Mouse (Mus musculus) naive thymus-derived CD4-positive, alpha-beta T cell, adult 2 months (primary cell): Measurements from ENCODE around the gene Borcs7.

ENCODE experiments used
- DNase-seq: peaks from one replicate; pipeline ENCODE4 v3.0.0-alpha.2; 2011; ENCODE audit warnings: low read depth

The Borcs7 gene

DNA sequence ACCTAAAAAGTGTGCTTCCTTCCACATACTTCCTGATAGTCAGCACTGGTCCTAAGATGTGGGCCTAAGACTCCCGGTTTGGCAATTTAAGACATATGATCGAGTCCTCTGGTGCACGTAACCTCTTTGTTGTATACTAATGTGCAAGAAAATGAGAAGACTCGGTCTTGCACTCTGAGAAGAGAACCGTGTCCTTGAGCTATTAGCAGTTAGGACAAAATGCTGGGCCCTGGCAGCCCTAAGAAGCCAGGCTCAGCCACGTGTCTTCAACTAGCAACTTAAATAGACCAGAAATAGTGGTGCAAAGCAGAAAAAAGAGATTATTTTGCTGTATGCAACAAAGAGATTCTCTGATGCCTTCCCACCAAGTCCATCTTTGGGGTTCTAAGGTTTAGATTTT, 26.9 kb upstream of the Borcs7 start:
- DNase-seq, result no peak

DNA sequence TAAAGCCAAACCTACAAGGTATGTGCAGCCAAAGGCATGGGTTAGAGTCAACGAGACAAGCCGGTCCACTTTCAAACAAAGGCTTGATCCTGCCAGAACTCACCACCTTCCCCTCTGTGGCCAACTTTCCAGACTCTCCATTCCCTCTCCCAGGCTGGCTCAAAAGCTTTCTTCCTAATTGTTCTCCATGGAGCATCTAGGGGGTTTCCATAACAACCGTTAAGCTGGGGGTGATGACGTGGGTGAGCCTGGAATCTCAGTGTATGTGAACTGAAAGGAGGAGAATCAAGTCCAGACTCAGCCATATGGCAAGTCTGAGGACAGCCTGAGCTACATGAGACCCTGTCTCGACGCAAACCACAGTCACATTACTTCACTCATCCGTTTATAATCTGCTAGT, 24.2 kb upstream of the Borcs7 start:
- no peak for DNase-seq

DNA sequence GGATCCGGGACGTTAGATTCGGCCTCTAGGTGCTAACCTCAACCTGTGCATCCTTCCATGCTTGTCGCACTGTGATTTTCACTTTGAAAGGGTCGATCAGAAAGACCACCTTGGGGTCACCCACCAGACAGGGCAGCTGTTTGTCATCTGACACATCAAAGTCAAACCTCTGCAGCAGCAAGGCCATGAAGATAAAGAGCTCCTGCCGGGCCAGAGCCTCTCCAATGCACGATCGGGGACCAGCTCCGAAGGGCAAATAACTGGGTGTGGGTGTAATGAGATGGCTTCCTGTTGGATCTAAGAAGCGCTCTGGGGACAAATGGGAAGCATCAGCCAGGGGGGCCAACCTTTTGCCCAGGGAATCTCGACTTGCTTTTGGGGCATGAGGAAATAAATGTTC, 22.4 kb upstream of the Borcs7 start:
- no peak for DNase-seq

DNA sequence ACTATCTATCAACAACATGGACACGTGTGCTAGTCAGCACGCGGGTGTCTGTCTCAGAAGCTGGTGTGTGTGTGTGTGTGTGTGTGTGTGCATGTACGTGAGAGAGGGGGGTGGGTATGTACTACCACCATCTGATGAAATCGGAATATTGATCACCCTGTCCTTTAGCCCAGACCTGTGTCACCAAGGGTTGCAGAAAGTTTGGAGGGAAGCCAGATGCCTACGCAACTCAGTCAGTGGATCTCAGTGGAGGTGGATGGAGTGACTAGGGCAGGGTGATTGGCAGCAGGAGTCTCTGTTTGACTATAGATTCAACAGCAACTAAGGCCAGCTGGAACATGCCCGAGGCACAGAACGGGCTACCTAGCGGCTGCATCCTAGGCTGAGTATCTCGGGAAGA, 21.4 kb upstream of the Borcs7 start:
- no peak for DNase-seq

DNA sequence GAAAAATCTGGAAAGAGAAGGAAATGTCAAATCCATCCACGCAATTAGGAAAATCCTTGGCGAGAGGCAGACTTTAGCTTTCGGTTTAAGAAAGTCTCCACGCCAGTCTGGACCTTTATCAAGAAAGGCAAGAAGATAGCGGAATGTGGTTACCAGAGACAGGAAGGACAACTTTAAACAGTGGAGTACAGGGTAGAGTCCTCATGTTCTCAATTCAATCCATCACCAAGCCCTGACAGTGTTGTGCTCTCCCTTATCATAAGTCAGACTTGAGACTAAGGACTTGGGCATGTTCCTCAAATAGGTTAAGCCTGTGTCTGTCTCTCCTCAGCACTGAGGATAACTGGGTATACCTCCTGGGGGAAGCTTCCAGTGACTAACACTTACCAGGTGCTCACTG, 19.9 kb upstream of the Borcs7 start:
- no peak for DNase-seq

DNA sequence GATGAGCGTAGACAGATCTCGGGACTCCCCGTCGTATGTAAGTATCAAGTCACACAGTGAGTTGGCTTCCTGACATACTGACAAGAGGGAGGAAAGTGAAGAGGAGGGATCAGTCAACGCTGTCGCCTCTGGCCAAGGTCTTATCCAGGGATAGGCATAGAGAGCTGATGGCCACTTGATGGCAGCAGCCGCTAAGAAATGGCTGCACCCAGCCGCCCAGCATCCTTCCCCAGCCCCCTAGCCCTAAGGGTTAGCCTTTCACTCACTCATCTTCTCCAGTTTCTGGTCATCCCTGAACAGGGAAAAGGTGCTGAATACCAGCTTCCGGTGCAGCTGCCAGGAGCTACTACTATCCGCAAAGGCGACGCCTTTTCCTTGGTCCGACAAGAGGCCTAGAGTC, 19.0 kb upstream of the Borcs7 start:
- peak; percentile 62 for DNase-seq

DNA sequence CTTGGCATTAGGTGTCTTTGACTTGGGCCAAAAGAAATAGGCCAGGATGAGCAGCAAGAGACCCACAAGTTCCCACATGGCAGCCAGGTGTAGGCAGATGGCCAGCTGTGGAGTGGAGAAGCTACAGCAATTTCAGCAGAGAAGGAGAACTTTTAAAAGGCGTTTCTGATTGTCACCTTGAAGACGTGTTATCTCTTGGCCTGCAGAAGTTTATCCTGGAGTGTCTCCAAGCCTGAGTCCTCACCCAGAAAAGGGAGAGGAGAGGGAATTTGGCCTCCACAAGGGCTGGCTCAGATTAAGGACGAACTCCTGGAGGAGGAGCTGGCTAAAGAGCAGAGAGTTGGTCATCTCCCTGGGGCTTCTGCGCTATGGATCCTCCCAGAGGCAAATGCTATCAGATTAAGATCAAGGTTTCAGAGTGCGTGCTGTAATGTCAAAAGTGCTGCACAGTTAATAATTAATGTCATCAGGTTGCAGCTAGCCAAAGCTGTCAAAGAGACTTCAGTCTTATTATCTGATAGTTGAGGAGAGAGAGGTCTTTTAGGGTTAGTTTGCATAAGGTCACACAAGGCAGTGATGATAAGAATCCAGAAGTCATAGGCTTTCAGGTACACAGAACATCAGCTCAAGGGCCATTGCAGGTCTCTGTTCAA, 16.8 kb upstream of the Borcs7 start, which contains the start of gene Cyp17a1:
Gene Cyp17a1, minus strand, starts transcription at position 407 of the 653 bp plus-strand sequence.
- no peak for DNase-seq

DNA sequence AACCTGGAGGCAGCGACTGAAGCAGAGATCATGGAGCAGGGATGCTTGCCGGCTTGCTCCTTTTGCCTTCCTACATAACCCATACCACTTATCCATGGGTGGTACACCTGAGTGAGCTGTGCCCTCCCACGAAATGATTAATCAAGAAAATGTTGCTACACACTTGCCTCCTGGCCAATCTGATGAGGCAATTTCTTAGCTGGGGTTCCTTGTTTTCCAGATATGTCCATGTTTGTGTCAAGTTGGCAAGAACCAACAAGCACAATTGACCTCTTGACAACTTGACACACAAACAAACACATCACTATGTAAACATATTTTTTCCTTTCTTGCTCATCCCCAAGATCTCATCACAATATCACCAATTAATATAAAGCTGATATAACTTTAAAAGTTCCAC, 14.1 kb upstream of the Borcs7 start:
- DNase-seq, result no peak

DNA sequence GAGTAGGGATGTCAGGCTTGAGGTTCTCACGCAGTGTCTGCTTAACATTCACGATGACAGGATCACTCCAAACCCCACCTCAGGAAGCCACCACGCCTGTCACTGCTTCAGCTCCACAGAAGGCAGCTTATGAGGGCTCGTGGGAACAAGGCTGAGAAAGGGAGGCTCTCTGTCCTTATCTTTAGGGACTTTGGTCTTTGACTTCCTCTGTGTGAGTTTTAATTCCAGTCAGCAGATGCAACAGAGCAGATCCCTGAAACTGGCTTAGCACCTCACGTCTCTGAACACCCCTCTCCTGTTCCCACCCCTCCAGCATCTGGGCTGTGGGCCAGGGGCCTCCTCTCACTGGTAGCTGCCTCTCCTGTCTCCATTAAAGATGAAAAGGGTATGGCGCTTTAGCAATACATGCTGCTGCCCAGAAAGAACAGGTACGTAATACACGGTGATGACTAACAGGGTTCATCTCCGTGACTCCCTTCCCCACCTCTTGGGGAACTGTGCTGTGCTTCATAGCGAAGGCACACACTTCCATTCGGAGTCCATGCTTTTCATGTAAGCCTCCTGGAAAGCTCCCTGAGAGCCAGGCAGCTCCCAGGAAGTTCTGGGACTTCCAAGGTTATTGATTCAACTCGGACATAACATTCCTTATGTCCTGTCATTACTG, 9.9 kb upstream of the Borcs7 start:
- DNase-seq, result no peak

DNA sequence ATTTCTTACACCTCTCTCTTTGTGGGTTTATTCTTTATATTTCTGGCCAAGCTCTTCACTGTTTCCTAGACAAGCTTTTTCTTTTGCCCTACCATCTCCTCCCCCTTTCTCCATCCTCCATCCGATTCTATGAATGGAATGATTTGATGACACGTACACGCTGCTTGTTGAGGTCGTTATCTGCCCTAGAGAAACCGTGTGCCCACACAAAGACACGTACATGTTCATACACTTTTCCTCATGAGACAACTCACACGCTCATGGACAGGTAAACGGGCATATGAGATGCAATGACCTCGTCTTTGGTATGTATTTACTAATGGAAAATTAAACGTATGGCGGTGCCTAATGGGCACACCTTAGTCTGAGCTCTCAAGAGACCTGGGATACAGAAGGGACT, 681 bp downstream of the Borcs7 start:
- DNase-seq, result peak; percentile 10

DNA sequence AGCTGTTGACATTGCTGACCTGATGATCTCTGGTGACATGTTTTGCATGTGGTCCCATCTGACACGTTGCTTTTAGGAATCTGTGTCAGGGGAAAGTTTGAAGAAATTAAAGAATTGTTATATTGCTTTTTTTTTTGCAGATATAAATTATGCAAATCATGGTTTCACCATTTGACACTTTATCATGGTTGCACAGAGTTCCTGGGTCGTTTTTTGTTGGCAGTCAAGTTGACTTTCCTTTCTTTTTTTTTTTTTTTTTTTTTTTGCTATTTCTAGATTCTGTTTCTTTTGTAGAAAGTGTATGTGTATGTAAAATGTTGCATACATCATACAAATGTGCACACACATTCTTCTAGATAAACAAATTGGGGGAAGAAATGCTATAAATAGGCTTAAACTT, 1.4 kb downstream of the Borcs7 start:
- DNase-seq, result no peak

DNA sequence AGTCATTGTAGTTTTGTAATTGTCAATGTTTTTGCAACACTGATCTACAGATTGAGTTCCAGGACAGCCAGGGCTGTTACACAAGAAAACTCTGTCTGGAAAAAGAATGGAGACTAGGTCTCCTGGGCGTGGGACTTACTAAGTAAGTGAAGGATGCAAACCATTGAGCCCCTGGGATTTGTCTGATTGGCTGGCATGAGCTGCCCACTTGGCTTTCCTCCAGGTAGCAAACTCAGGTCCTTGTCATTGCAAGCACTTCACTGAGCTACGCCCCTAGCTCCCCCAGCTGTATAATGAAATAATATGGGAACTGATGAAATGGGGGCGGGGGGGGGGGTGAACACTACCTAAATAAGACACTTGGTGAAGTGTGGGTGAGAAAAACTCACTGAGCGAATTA, 3.4 kb downstream of the Borcs7 start:
- DNase-seq, result no peak

DNA sequence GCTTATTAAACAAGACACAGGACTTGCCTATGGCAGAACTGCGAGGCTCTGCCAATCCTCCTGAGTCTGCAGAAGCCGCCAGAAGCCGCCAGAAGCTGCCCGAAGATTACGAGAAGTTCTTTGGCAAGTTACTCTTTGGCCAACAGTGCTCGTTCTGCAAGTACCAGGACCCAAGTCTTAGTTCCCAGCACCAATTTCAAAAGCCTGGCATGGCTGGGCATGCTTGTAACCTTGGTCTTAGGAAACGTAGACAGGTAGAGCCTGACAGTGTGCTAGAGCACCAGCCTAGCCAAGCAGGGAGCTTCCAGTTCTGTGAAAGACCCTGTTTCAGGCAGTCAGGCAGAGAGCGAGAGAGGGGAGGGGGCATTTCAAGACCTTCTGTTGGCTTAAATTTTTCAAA, 6.8 kb downstream of the Borcs7 start:
- no peak for DNase-seq

DNA sequence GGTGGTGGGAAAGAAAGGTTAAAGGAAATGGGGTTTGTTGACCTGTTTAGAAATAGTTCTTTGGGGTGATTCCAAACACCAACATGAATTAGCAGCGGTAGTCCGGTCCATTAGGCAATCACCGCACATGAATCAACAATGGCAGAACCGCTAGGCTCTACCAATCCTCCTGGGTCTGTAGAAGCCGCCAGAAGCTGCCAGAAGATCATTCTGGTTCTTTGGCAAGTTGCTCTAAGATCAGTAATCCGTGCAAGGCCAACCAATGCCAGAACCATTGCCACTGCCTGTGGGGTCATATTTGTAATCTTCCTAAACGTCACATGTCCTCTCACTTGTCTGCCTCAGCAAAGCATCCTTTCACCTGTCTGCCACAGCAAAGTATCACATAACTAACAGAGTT, 7.2 kb downstream of the Borcs7 start:
- DNase-seq, result no peak

DNA sequence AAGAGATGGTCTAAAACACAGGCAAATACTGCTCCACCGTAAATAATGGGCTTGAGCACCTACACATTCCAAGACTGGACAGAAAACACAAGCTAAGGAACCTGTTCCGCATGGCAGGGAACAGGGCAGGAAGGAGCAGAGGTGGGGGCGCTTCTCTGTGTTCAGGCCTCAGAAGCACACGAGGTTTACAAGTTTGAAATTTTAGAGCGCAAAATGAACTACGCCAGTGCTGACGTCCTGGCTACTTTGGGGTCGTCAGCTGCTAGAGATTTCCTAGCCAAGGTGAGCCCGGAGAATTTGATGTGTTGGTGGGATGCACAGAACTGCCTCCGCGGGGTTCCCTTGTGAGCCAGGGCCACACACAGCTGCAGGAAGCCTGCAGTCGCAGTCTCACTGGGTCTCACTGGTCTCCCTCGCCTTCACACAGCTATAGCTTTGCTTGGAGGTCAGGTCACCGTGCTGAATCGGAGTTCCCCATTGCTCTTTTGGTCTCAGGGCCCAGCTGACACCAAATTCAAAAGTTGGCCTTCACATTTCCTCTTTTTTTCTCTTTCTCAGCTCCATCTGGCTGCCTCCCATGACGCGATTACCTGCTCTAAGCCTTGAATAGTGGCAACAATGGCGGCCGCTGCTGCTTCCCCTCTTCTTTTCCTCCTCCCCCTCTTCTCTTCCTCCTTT, 8.3 kb downstream of the Borcs7 start:
- DNase-seq, result peak; percentile 15

DNA sequence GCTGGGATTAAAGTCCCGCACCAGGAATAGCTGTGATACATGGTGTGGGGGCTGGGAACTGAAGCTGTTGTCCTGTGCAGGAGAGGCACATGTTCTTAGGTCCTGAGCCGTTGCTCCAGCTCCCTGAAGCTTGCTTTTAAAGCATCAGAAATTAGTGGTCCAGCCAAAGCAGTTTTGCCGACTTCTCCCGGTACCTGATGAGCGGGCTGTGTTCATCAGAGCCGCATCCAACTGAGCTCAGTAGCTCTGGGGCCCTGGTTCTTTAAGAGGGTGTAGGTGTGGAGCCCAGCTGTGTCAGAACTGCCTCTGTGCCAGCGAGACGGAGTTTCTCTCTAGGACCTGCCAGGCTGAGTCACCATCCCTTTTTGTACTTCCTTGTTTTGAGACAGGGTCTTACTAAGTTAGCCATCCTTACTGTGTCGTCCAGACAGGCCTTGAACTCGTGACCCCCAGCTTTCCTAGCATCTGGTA, 9.3 kb downstream of the Borcs7 start:
- no peak for DNase-seq

DNA sequence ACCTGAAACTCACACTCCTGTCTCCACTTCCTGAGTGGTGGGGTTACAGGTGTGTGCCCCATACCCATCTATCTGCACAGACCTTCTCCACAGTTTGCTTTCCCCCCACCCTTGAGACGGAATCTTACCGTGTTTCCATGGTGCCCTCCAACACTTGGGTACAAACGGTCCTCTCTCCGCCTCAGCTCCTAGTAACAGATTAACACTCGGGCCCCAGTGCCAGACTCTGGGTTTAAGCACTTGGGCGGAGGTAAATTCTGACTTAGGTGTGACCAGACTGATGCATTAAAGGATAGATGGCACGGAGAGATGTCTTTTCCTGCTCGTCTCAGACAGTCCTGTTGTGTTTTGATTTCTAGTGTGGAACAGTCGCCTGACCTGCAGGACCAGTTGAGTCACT, 11.4 kb downstream of the Borcs7 start:
- no peak for DNase-seq

DNA sequence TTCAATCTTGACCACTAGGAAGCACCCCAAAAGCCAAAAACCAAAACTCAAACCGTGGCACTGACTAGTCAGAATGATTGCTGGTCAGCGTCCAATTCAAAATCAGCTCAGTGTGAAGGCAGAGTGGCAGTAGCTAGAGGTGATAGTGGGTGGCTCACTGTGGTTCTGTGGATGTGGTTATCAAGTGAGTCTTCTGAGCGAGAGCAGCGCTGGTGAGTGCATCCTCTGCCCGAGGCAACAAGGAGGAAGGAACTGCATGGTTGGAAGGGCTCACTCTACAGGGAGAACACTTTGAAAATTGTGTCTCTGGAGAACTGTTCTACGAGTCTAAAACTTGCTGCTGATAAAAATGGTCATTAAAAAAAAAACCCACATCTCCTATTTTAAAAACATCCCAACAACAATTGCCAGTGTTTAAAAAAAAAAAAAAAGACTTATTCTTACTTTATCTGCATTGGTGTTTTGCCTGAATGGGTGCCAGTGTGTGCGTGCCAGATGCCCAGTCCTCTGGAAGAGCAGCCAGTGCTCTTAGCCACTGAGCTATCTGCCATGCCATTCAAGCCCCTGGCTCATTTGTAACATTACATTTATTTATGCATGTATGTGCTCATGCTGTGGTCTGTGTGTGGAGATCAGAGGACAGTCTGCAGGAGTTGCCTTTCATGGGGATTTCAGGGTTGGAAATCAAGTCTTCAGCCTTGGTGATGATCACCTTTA, 16.2 kb downstream of the Borcs7 start:
- peak; percentile 54 for DNase-seq

DNA sequence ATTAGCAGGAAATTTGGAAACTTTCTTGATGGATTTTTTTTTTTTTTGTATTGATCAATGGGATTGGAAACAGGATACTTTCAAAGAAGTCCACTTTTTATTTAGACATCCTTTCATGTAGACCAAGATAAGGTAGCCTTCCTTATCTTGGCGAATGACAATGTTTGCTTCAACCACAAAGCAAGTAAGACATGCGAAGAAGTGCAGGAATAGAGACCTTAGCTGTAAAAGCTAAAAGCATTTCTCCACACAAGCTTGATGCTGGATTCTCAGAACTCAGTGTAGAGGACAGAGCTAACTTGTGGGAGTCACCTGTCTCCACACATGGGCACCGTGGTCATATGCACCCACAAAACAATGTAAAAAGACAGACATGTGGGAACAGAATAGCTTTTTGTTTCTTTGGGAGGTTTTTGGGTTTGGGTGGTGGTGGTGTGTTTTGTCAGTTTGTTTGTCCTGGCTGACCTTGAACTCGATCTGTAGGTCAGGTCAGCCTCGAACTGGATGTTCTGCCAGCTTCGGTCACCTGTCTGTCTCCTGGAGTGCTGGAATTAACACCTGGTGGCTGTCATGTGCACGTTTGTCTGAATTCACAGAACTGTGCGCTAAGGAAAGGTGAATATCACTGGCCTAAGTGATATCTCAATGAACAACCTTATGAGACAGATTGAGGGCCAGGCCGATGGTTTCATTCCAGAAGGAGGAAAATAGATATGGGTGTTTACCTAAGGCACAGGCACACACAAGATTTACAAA, 17.0 kb downstream of the Borcs7 start:
- no peak for DNase-seq

DNA sequence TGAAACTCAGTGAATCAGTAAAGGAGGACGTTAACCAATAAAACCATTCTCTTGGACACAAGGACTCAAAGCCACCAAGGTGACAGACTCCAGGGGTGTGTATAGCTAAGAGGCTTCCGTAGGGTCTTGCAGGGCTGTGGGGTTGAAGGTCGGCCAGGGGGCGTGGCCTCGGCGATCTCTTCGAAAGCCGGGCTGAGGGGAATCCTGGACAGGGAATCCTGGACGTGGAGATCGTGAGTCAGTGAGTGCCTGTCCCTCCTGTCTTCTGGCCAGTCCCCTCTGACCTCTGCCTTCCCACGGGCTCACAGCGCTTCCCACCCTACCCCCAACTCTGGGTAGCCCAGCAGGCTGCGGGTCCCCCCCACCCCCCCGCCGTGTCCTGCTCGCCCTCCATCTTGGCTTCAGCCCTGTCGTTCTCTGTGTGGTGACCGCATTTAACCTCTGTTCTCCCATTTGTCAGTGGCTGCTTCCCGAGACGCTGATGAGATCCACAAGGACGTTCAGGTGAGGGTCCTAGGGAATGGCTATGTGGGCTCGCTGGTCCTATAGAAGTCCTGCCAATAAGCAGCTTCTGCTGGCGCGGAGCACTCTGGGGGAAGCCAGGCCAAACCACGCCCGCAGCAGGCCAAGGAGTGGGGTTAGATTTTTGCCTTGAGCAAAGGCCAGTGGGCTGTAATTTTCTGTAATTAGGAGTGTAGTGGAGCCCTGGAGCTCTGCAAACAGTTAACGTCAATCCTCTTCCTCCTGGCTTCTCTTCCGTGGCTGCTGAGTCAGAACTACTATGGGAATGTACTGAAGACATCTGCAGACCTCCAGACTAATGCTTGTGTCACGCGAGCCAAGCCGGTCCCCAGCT, 17.8 kb downstream of the Borcs7 start, which contains the start of gene As3mt:
Gene As3mt, plus strand, starts transcription at position 163 of the 856 bp plus-strand sequence.
- DNase-seq, result peak; percentile 37

DNA sequence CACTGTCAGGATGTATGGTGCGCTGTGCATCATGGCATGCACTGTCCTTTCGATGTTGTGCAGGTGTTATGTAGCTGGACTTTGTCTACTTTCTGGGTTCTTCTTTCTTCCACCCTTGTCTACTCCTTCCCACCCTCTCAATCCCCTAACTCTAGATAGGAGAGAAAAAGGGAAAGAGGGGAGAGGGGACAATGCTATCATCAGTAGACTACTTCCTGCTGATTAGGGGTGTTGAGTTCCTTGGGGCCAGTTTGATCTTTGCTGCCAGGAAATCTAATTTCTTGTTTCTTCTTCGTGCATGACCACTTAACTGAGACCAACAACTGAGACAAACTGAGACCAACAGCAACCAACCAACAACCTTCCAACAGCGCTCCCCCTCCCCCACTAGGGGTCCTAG, 20.9 kb downstream of the Borcs7 start:
- no peak for DNase-seq
